Comparison of ENCODE assay signal across 22 mouse cellular contexts in genomic region chr16:87512331-87512730, GRCm38 (mm10). TPM values are rescaled to one million over a fixed set of nuclear protein-coding genes. Genes with fewer than 3 reads are reported as not detected.
DNase-seq lines count a peak whose midpoint lies in the region; ATAC-seq and TF ChIP-seq lines count a peak whose summit lies in the region.
"Had no signal": no experiment of that assay in that cellular context is flagged by ENCODE, and none has a peak within 500 bp of the region (broad histone marks: within the 10 kb centered on the region; RNA-seq: fewer than 3 reads in every experiment).

No protein-coding gene starts in this region.

- no peak for TF ChIP-seq CTCF in liver, adult 2 months (IDR thresholded peaks at IDR 0.05; ENCODE audit: low read depth, low read length)
- TF ChIP-seq CTCF in stomach, postnatal 0 days (IDR thresholded peaks at IDR 0.05; ENCODE audit: low read depth): no peak

- no peaks in the 10 kb centered on the region for H3K79me2 ChIP-seq in liver, adult 2 months (ENCODE audit: control insufficient read depth, insufficient read depth, low read length)

- DNase-seq in adrenal gland, adult 2 months: peak; percentile 48
- no peak for DNase-seq in adrenal gland, postnatal 4 days (ENCODE audit: low spot score in 2 of 2)
- DNase-seq in gastrocnemius, adult 18-20 months (ENCODE audit: low spot score): peak; percentile 20
- no peak for DNase-seq in gastrocnemius, postnatal 36 days
- DNase-seq in liver, adult 2 months (ENCODE audit: extremely low read depth, low read depth, low spot score): peak; percentile 74
- no peak for DNase-seq in liver
- peak; percentile 53 for DNase-seq in skeletal muscle tissue, adult 2 months (ENCODE audit: low read depth, low spot score)
- no peak for DNase-seq in stomach, postnatal 0 days (ENCODE audit: low spot score)
- DNase-seq: adrenal gland, adult 8-10 months; cerebellum, adult 11-12 months; cerebellum, adult 2 months; cerebellum, adult 9-10 months; cerebellum, postnatal 10 days; cerebellum, postnatal 25 days; forebrain, postnatal 0 days had no signal

- no peak overlapping the region for H3K4me3 ChIP-seq in liver, adult 2 months (ENCODE audit: insufficient read depth, low read depth, low read length)
- H3K4me3 ChIP-seq in stomach, postnatal 0 days (ENCODE audit: low read depth, low read length): no peak overlapping the region
- H3K4me3 ChIP-seq: embryonic facial prominence, embryonic 10.5 days; embryonic facial prominence, embryonic 12.5 days; forebrain, embryonic 13.5 days; forebrain, embryonic 15.5 days had no signal

- TF ChIP-seq POLR2A in liver, adult 2 months (IDR thresholded peaks at IDR 0.05; ENCODE audit: extremely low read depth, insufficient read depth, low read length): no peak

- no peaks in the 10 kb centered on the region for H3K27me3 ChIP-seq in liver, adult 2 months (ENCODE audit: control insufficient read depth, insufficient read depth, low read length)
- no peaks in the 10 kb centered on the region for H3K27me3 ChIP-seq in stomach, postnatal 0 days (ENCODE audit: control insufficient read depth, insufficient read depth, low read length)
- H3K27me3 ChIP-seq: embryonic facial prominence, embryonic 12.5 days; forebrain, embryonic 13.5 days; forebrain, embryonic 15.5 days; Patski had no signal

- TF ChIP-seq EP300 in stomach, postnatal 0 days (optimal IDR thresholded peaks at IDR 0.05): no peak

- H3K4me2 ChIP-seq in stomach, postnatal 0 days (replicated peaks; ENCODE audit: low read depth): no peak overlapping the region
- H3K4me2 ChIP-seq: embryonic facial prominence, embryonic 12.5 days; forebrain, embryonic 13.5 days; forebrain, embryonic 15.5 days had no signal

- H3K9me3 ChIP-seq in stomach, postnatal 0 days (ENCODE audit: control insufficient read depth, low read length): no peaks in the 10 kb centered on the region
- H3K9me3 ChIP-seq: embryonic facial prominence, embryonic 10.5 days; embryonic facial prominence, embryonic 12.5 days; forebrain, embryonic 13.5 days; forebrain, embryonic 15.5 days had no signal

- no peak for ATAC-seq in stomach, postnatal 0 days (ENCODE audit: low FRiP score, low TSS enrichment)
- ATAC-seq: activated CD4-positive, CD25-positive, alpha-beta regulatory T cell, adult 4 months; forebrain, postnatal 0 days; Patski had no signal

- WGBS in liver, adult 2 months: 69% methylated on average over 14 of the region's 14 CpGs
- 91% methylated on average over 14 of the region's 14 CpGs for WGBS in stomach, postnatal 0 days

- H3K9ac ChIP-seq in liver, adult 2 months (ENCODE audit: low read depth, low read length): no peak overlapping the region
- H3K9ac ChIP-seq in stomach, postnatal 0 days (ENCODE audit: low read length): no peak overlapping the region
- H3K9ac ChIP-seq: embryonic facial prominence, embryonic 12.5 days; forebrain, embryonic 13.5 days; forebrain, embryonic 15.5 days; forebrain, postnatal 0 days had no signal

- H3K36me3 ChIP-seq in liver, adult 2 months (ENCODE audit: control insufficient read depth, insufficient read depth, low read length): no peaks in the 10 kb centered on the region
- H3K36me3 ChIP-seq in stomach, postnatal 0 days (ENCODE audit: control insufficient read depth, insufficient read depth, low read length): no peaks in the 10 kb centered on the region
- H3K36me3 ChIP-seq: embryonic facial prominence, embryonic 10.5 days; embryonic facial prominence, embryonic 12.5 days; forebrain, embryonic 15.5 days; G1E had no signal

- no peaks in the 10 kb centered on the region for H3K4me1 ChIP-seq in liver, adult 2 months (ENCODE audit: control insufficient read depth, insufficient read depth, low read length)
- H3K4me1 ChIP-seq in stomach, postnatal 0 days (replicated peaks; ENCODE audit: control insufficient read depth, insufficient read depth): no peaks in the 10 kb centered on the region
- H3K4me1 ChIP-seq: embryonic facial prominence, embryonic 12.5 days; forebrain, embryonic 13.5 days had no signal

- no peak overlapping the region for H3K27ac ChIP-seq in liver, adult 2 months (replicated peaks; ENCODE audit: insufficient read depth, low read depth, low read length)
- no peak overlapping the region for H3K27ac ChIP-seq in stomach, postnatal 0 days (replicated peaks)
- H3K27ac ChIP-seq: embryonic facial prominence, embryonic 10.5 days; embryonic facial prominence, embryonic 12.5 days; forebrain, embryonic 13.5 days; forebrain, embryonic 15.5 days had no signal

- intact Hi-C loops in gastrocnemius, postnatal 36 days (cut with DNase I): loop anchor here (5.0 kb wide), 1 partner anchor 35 kb away; no protein-coding TSS in a partner anchor

RNA-seq across cellular contexts. Expression of gene Cct8, which starts 16.7 kb away (rescaled TPM):
- total RNA-seq in adrenal gland, adult 2 months (2021): 100 to 1,000 TPM; 187 to 210 TPM
- polyA plus RNA-seq in adrenal gland, adult 2 months (2012; rRNA removed): 12.1 and 14.8 TPM in 2 replicates
- total RNA-seq in adrenal gland, postnatal 4 days (2021): 100 to 1,000 TPM; 216 to 221 TPM
- total RNA-seq in gastrocnemius, adult 18-20 months (2021): 100 to 1,000 TPM in 1 of 2 experiments, 10 to 100 TPM in 1; 98.3 to 113 TPM
- 100 to 1,000 TPM; 102 to 106 TPM for total RNA-seq in gastrocnemius, postnatal 36 days (2021)
- total RNA-seq in liver, adult 2 months (2014; rRNA removed): 106 and 121 TPM in 2 replicates
- 22.5 and 24.9 TPM in 2 replicates for polyA plus RNA-seq in liver, adult 2 months (2012; rRNA removed)
- polyA plus RNA-seq in stomach, postnatal 0 days (2015; fragmentation: Nextera tagmentation; extraction: Ambion mirVana): 173 and 181 TPM in 2 replicates

RNA-seq across cellular contexts. Expression of gene Map3k7cl, which starts 40.8 kb away (rescaled TPM):
- total RNA-seq in adrenal gland, adult 2 months (2021): 1 to 10 TPM in 1 of 2 experiments, under 1 TPM in 1; 0.72 to 1.4 TPM
- polyA plus RNA-seq in adrenal gland, adult 2 months (2012; rRNA removed): 0.69 and 0.89 TPM in 2 replicates
- total RNA-seq in adrenal gland, postnatal 4 days (2021): 1 to 10 TPM; 3.8 to 7.0 TPM
- 10 to 100 TPM in 1 of 2 experiments, 1 to 10 TPM in 1; 8.2 to 11.4 TPM for total RNA-seq in gastrocnemius, adult 18-20 months (2021)
- 10 to 100 TPM in 1 of 2 experiments, 1 to 10 TPM in 1; 7.7 to 13.4 TPM for total RNA-seq in gastrocnemius, postnatal 36 days (2021)
- 0.07 TPM in 1 of 2 replicates, not detected in the other for total RNA-seq in liver, adult 2 months (2014; rRNA removed)
- not detected in 2 replicates for polyA plus RNA-seq in liver, adult 2 months (2012; rRNA removed)
- polyA plus RNA-seq in stomach, postnatal 0 days (2015; fragmentation: Nextera tagmentation; extraction: Ambion mirVana): 0.19 and 0.58 TPM in 2 replicates
- total RNA-seq: forebrain, postnatal 0 days had no signal
- polyA plus RNA-seq: activated CD4-positive, CD25-positive, alpha-beta regulatory T cell, adult 4 months; embryonic facial prominence, embryonic 10.5 days; embryonic facial prominence, embryonic 12.5 days; forebrain, embryonic 15.5 days; forebrain, postnatal 0 days; G1E had no signal

RNA-seq across cellular contexts. Expression of gene Usp16, which starts 57.8 kb away (rescaled TPM):
- total RNA-seq in adrenal gland, adult 2 months (2021): 10 to 100 TPM; 63.2 to 81.6 TPM
- polyA plus RNA-seq in adrenal gland, adult 2 months (2012; rRNA removed): 4.8 and 7.5 TPM in 2 replicates
- 10 to 100 TPM; 69.4 to 69.6 TPM for total RNA-seq in adrenal gland, postnatal 4 days (2021)
- total RNA-seq in gastrocnemius, adult 18-20 months (2021): 10 to 100 TPM; 50.1 to 54.6 TPM
- 10 to 100 TPM; 45.9 to 46.6 TPM for total RNA-seq in gastrocnemius, postnatal 36 days (2021)
- 40.6 and 47.7 TPM in 2 replicates for total RNA-seq in liver, adult 2 months (2014; rRNA removed)
- 9.0 and 9.7 TPM in 2 replicates for polyA plus RNA-seq in liver, adult 2 months (2012; rRNA removed)
- polyA plus RNA-seq in stomach, postnatal 0 days (2015; fragmentation: Nextera tagmentation; extraction: Ambion mirVana): 37.0 and 40.1 TPM in 2 replicates

Comparison
In these comparisons a context has a peak if more than half of its experiments do, and no peak if none do; other contexts are left out.
1. DNase-seq: peak in adrenal gland, adult 2 months (single experiment), gastrocnemius, adult 18-20 months (single experiment), liver, adult 2 months (single experiment) and skeletal muscle tissue, adult 2 months (single experiment); none in adrenal gland, postnatal 4 days (0 of 2), gastrocnemius, postnatal 36 days (0 of 2), liver (single experiment) and stomach, postnatal 0 days (single experiment).